Mouse (Mus musculus) thymus, adult 2 months (tissue): ENCODE data around the gene Madd.

Source experiments
- CTCF ChIP-seq: fragments of 200-500 bp; IDR thresholded peaks from 2 replicates; pipeline ENCODE4 v1.5.1; 2012; ENCODE audit warnings: mild to moderate bottlenecking, control low read depth, low read length, moderate library complexity, borderline replicate concordance; ENCODE audit not compliant: control insufficient read depth, poor library complexity, insufficient read depth; ENCODE audit errors: extremely low read depth
- POLR2A ChIP-seq: fragments of 200-500 bp; IDR thresholded peaks from 2 replicates; pipeline ENCODE4 v1.6.1; 2012; ENCODE audit warnings: mild to moderate bottlenecking, low read length, control low read depth, moderate library complexity; ENCODE audit not compliant: control insufficient read depth, poor library complexity, insufficient read depth; ENCODE audit errors: extremely low read depth

- no peak for TF ChIP-seq CTCF
- TF ChIP-seq POLR2A, result no peak
These were observed 62.1 kb downstream of the Madd start for GRCm38 (mm10) chr2:91121497-91121896.
